Mouse (Mus musculus): ENCODE measurements around the gene Sbno2. TPM values are rescaled to one million over a fixed set of nuclear protein-coding genes. Genes with fewer than 3 reads are reported as not detected.

Gene Sbno2
- polyA plus RNA-seq, 1 experiment from 2014 or later: 10.3 TPM

DNA sequence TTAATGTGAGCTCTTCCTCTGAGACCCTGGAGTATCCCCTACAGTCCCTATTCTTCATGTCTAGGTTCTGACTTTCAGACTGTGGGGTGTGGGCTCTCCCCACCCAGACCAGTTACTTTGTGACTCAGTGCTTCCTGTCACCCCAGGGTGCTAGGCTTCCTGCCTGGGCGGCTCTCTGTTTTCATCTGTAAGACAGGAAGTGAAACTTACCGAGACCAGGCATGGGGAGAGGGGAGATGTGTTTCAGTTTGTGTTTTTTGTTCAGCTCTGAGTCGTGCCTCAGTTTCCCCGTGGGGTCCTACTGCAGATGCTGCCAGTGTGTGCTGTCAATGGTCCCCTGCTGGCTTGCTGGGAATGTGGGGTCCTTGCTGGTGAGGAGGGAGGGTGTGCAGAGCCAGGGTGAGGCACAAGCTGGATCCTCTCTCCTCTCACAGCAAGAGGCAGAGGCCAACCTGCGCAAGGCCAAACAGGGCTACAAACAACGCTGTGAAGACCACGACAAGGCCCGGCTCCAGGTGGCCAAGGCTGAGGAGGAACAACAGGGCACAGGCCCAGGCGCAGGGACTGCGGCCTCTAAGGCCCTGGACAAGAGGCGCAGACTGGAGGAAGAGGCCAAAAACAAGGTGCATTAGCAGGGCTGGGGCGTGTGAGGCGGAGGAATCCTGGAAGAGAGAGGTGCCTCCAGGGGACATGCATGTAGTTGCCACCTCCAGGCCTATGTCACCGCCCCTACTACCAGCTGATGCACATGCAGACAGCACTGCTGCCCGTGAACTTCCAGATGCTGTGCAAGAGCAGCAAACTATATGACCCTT, 80.9 kb downstream of the Sbno2 start:
- Histone ChIP-seq H3K9me3 (ENCODE audit: control insufficient read depth, low read length) (no peaks in the 10 kb centered on the region), H3K27ac (ENCODE audit: low read depth, low read length) (no peak overlapping the region), H3K27me3 (replicated peaks; ENCODE audit: control insufficient read depth, insufficient read depth, low read length) (peaks cover 9% of the 10 kb centered on the region), H3K36me3 (ENCODE audit: control insufficient read depth, insufficient read depth, low read length) (no peaks in the 10 kb centered on the region), H3K4me2 (ENCODE audit: low read length) (no peak overlapping the region), H3K9ac (ENCODE audit: low read depth, low read length) (no peak overlapping the region), H3K4me1 (ENCODE audit: control insufficient read depth, insufficient read depth, low read depth, low read length) (no peaks in the 10 kb centered on the region), H3K4me3 (ENCODE audit: low read length) (no peak overlapping the region)
- no peak for ATAC-seq
- WGBS: 74% methylated on average over 15 of the region's 15 CpGs

DNA sequence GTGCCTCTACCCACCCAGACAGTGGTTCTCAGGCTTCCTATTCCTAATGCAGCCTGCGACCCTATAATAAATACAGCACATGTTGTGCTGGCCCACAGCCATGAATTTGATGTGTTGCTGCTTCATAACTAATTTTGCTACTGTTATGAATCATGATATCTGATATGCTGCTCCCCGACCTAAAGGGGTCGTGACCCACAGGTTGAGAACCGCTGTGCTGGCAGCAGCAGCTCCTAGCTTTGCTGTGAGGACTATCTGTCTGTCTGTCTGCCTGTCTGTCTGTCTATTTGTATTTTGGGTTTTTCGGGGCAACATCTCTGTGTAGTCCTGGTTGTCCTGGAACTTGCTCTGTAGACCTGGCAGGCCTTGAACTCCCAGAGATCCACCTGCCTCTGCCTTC, 81.6 kb downstream of the Sbno2 start:
- Histone ChIP-seq H3K4me1 (ENCODE audit: control insufficient read depth, insufficient read depth, low read depth, low read length) (no peaks in the 10 kb centered on the region), H3K4me2 (ENCODE audit: low read length) (no peak overlapping the region), H3K27ac (ENCODE audit: low read depth, low read length) (no peak overlapping the region), H3K4me3 (ENCODE audit: low read length) (no peak overlapping the region), H3K9ac (ENCODE audit: low read depth, low read length) (no peak overlapping the region), H3K9me3 (ENCODE audit: control insufficient read depth, low read length) (no peaks in the 10 kb centered on the region), H3K27me3 (replicated peaks; ENCODE audit: control insufficient read depth, insufficient read depth, low read length) (peaks cover 16% of the 10 kb centered on the region), H3K36me3 (ENCODE audit: control insufficient read depth, insufficient read depth, low read length) (no peaks in the 10 kb centered on the region)
- no peak for ATAC-seq
- 88% methylated on average over 5 of the region's 5 CpGs for WGBS

DNA sequence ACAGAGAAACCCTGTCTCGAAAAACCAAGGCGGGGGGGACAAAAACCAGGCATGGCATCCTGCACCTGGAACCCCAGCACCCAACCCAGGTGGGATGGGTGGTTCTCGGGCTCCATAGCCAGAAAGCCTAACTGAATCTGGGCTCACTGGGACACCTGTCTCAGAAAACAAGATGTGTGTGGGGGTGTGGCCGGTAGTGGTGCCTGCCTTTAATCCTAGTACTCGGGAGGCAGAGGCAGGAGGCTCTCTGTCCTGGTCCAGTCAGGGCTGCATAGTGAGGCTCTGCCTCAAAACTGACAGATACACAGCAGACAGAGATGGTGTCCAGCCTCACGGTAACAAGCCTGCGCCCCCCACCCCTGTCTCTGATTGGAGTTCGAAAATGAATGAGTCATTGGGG, 82.6 kb downstream of the Sbno2 start:
- H3K9ac ChIP-seq (ENCODE audit: low read depth, low read length): no peak overlapping the region
- no peaks in the 10 kb centered on the region for H3K4me1 ChIP-seq (ENCODE audit: control insufficient read depth, insufficient read depth, low read depth, low read length)
- WGBS: 93% methylated on average over 8 of the region's 8 CpGs
- H3K4me2 ChIP-seq (ENCODE audit: low read length): no peak overlapping the region
- H3K27me3 ChIP-seq (replicated peaks; ENCODE audit: control insufficient read depth, insufficient read depth, low read length): peaks cover 17% of the 10 kb centered on the region
- H3K27ac ChIP-seq (ENCODE audit: low read depth, low read length): no peak overlapping the region
- H3K36me3 ChIP-seq (ENCODE audit: control insufficient read depth, insufficient read depth, low read length): no peaks in the 10 kb centered on the region
- no peak for ATAC-seq
- H3K9me3 ChIP-seq (ENCODE audit: control insufficient read depth, low read length): no peaks in the 10 kb centered on the region
- no peak overlapping the region for H3K4me3 ChIP-seq (ENCODE audit: low read length)

DNA sequence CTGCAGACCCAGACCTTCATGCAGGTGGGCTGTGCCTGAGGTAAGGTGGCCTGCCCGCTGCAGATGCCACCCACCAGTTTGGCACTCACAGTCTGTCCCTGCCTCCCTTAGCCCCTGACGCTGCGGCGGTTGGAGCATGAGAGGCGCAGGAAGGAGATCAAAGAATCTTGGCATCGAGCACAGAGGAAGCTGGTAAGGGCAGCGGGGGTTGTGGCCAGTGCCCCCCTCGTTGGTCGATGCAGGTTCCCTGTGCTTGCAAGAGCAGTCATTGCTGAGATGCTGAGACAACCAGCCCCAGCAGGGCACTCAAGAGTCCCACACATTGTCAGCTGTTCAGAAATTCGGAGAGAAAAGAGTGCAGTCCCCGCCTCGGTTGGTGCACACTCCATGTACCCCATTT, 83.2 kb downstream of the Sbno2 start:
- Histone ChIP-seq H3K9ac (ENCODE audit: low read depth, low read length) (no peak overlapping the region), H3K36me3 (ENCODE audit: control insufficient read depth, insufficient read depth, low read length) (no peaks in the 10 kb centered on the region), H3K27me3 (replicated peaks; ENCODE audit: control insufficient read depth, insufficient read depth, low read length) (peaks cover 17% of the 10 kb centered on the region), H3K27ac (ENCODE audit: low read depth, low read length) (no peak overlapping the region), H3K4me2 (ENCODE audit: low read length) (no peak overlapping the region), H3K4me3 (ENCODE audit: low read length) (no peak overlapping the region), H3K4me1 (ENCODE audit: control insufficient read depth, insufficient read depth, low read depth, low read length) (no peaks in the 10 kb centered on the region), H3K9me3 (ENCODE audit: control insufficient read depth, low read length) (no peaks in the 10 kb centered on the region)
- 92% methylated on average over 12 of the region's 12 CpGs for WGBS
- ATAC-seq: no peak

DNA sequence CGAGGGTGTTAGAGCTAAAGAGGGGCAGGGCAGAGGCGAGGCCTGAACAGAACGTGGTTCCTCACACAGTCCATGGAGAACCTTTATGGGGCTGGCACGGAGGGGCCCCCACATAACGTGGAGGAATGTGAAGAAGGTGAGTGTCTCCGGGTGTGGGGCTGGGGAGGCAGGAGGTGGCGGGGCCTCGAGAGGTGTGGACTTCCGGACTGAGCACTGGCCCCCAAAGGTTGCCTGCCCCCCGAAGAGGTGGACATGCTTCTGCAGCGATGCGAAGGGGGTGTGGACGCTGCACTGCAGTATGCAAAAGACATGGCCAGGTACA, 84.1 kb downstream of the Sbno2 start:
- WGBS: 89% methylated on average over 13 of the region's 13 CpGs
- no peak for ATAC-seq
- Histone ChIP-seq H3K9me3 (ENCODE audit: control insufficient read depth, low read length) (no peaks in the 10 kb centered on the region), H3K27me3 (replicated peaks; ENCODE audit: control insufficient read depth, insufficient read depth, low read length) (peaks cover 17% of the 10 kb centered on the region), H3K4me1 (ENCODE audit: control insufficient read depth, insufficient read depth, low read depth, low read length) (no peaks in the 10 kb centered on the region), H3K27ac (ENCODE audit: low read depth, low read length) (no peak overlapping the region), H3K4me2 (ENCODE audit: low read length) (no peak overlapping the region), H3K4me3 (ENCODE audit: low read length) (no peak overlapping the region), H3K36me3 (ENCODE audit: control insufficient read depth, insufficient read depth, low read length) (no peaks in the 10 kb centered on the region), H3K9ac (ENCODE audit: low read depth, low read length) (no peak overlapping the region)

DNA sequence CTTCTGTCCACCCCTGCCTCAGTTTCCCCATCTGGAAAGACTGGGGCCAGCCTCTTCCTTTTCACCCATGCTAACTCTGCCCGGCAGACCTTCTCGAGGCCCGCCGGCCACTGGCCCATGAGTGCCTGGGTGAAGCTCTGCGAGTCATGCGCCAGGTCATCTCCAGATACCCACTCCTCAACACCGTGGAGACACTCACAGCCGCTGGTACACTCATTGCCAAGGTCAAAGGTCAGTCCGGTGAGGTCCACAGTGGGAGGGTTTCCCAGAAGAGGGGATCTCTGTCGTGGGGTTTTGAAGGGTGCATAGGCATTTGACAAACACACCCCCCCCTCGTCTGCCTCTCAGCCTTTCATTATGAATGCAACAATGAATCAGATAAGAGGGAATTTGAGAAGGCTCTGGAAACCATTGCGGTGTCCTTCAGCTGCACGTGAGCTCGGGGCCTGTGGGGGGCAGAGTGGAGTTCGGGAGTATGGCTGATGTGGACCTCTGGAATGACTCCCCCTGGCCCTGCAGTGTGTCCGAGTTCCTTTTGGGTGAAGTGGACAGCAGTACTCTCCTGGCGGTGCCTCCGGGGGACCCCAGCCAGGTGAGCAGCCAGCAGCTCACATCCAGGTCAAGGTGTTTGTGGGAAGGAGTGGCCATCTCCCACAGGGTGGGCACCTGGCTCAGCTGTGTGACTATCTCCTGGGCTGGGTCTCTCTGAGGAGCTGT, 84.6 kb downstream of the Sbno2 start:
- Histone ChIP-seq H3K4me2 (ENCODE audit: low read length) (no peak overlapping the region), H3K27me3 (replicated peaks; ENCODE audit: control insufficient read depth, insufficient read depth, low read length) (peaks cover 17% of the 10 kb centered on the region), H3K4me3 (ENCODE audit: low read length) (no peak overlapping the region), H3K9ac (ENCODE audit: low read depth, low read length) (no peak overlapping the region), H3K4me1 (ENCODE audit: control insufficient read depth, insufficient read depth, low read depth, low read length) (no peaks in the 10 kb centered on the region), H3K27ac (ENCODE audit: low read depth, low read length) (no peak overlapping the region), H3K36me3 (ENCODE audit: control insufficient read depth, insufficient read depth, low read length) (no peaks in the 10 kb centered on the region), H3K9me3 (ENCODE audit: control insufficient read depth, low read length) (no peaks in the 10 kb centered on the region)
- no peak for ATAC-seq
- 86% methylated on average over 18 of the region's 18 CpGs for WGBS

DNA sequence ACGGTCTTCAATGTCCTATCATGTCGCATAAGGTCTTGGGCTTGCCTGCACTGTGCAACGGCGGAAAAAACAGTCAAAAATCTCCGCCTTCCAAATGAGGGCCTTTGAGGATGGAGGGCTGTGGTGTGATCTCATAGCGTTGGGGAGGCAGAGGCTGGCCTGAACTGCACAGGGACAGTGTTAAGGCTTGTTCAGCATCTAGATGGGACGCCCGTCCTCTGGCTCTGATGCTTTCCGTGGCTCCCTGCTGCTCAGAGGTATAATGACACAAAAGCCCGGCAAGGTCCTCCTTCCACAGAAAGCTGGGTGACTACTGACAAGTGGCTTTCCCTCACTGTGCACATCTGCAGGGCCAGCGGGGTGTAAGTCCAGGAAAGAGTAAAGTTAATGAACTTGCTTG, 85.2 kb downstream of the Sbno2 start:
- Histone ChIP-seq H3K9me3 (ENCODE audit: control insufficient read depth, low read length) (no peaks in the 10 kb centered on the region), H3K4me1 (ENCODE audit: control insufficient read depth, insufficient read depth, low read depth, low read length) (no peaks in the 10 kb centered on the region), H3K27ac (ENCODE audit: low read depth, low read length) (no peak overlapping the region), H3K27me3 (replicated peaks; ENCODE audit: control insufficient read depth, insufficient read depth, low read length) (peaks cover 18% of the 10 kb centered on the region), H3K4me2 (ENCODE audit: low read length) (no peak overlapping the region), H3K9ac (ENCODE audit: low read depth, low read length) (no peak overlapping the region; the same call in 1 of the 2 replicates), H3K4me3 (ENCODE audit: low read length) (no peak overlapping the region), H3K36me3 (ENCODE audit: control insufficient read depth, insufficient read depth, low read length) (no peaks in the 10 kb centered on the region)
- no peak for ATAC-seq
- WGBS: 20% methylated on average over 11 of the region's 11 CpGs

DNA sequence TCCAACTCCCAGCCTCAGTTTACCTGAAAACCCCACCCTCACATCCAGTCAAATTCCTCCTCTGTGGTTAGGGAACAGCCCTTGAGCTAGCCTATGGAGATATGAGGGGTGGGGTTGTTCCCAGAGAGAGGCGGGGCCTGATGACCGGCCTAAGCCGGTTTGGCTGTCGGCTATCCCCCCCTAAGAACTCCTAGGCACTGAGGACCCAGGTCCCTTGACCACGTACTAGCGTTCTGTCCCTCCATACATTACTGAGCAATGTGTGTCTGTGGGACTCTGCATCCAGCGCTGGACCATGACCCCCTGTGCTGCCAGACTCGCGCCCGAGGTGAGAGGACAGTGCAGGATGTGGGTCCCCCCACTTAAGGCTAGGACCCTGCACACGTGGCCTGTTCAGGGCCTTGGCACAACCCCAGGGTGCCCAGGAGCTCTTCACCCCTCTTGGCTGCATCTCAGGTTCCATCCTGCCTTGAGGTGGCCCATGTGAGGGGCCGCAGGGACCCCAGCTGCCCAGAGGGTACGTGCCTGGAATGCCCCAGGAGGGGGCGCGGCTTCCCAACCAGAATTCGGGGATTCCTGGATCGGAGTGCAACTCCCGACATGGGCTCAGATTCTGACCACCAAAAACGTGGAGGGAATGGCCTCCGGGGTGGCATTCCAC, 85.8 kb downstream of the Sbno2 start:
- Histone ChIP-seq H3K36me3 (ENCODE audit: control insufficient read depth, insufficient read depth, low read length) (no peaks in the 10 kb centered on the region), H3K9ac (ENCODE audit: low read depth, low read length) (no peak overlapping the region), H3K27ac (ENCODE audit: low read depth, low read length) (no peak overlapping the region), H3K4me1 (ENCODE audit: control insufficient read depth, insufficient read depth, low read depth, low read length) (no peaks in the 10 kb centered on the region), H3K27me3 (replicated peaks; ENCODE audit: control insufficient read depth, insufficient read depth, low read length) (peaks cover 19% of the 10 kb centered on the region), H3K4me2 (ENCODE audit: low read length) (peak overlapping the region; percentile 11; the same call in 1 of the 2 replicates), H3K4me3 (ENCODE audit: low read length) (no peak overlapping the region), H3K9me3 (ENCODE audit: control insufficient read depth, low read length) (no peaks in the 10 kb centered on the region)
- no peak for ATAC-seq
- 3% methylated on average over 20 of the region's 20 CpGs for WGBS

DNA sequence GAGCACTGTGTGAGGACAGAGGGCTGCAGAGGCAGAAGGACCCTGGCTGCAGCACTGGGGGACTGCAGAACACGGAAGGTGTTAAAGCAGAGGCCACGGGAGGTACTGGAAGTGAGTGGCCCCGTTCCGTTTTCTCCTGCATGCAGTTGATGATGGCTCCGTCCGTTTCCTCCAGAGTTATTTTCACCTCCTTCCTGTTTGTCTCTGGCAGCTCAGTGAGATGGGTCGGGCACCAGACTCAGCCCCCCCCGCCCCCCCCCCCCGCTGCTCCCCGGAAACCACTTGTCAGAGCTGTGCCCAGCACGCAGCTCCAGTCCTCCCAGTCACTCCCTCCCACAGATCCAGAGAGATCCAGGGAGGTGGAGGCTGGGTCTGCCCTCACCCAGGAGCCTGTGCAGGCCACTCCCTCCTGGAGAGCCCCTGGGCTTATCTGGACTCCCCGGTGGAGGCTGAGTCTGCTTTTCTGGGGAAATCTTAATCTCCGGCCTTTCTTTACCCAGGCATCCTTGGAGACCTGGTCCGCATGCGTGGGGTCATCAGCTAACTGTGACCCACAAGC, 86.6 kb downstream of the Sbno2 start:
- Histone ChIP-seq H3K9ac (ENCODE audit: low read depth, low read length) (0 out of 2 replicates have a peak overlapping the region, but pooled peaks have one; percentile 22), H3K4me2 (ENCODE audit: low read length) (no peak overlapping the region), H3K9me3 (ENCODE audit: control insufficient read depth, low read length) (no peaks in the 10 kb centered on the region), H3K4me1 (ENCODE audit: control insufficient read depth, insufficient read depth, low read depth, low read length) (no peaks in the 10 kb centered on the region), H3K27me3 (replicated peaks; ENCODE audit: control insufficient read depth, insufficient read depth, low read length) (peaks cover 27% of the 10 kb centered on the region), H3K27ac (ENCODE audit: low read depth, low read length) (no peak overlapping the region), H3K4me3 (ENCODE audit: low read length) (no peak overlapping the region; the same call in 1 of the 2 replicates), H3K36me3 (ENCODE audit: control insufficient read depth, insufficient read depth, low read length) (no peaks in the 10 kb centered on the region)
- WGBS: 10% methylated on average over 14 of the region's 15 CpGs
- ATAC-seq: no peak

Data from hindbrain, embryonic 16.5 days (tissue).